Mouse (Mus musculus) c-Kit-negative CD71-positive TER-119-positive erythroid progenitor cells, embryonic 14.5 days (primary cell): ENCODE measurements around the gene Ggta1.

Source experiments
- DNase-seq: peaks from one replicate; pipeline ENCODE4 v3.0.0-alpha.2; 2013; ENCODE audit warnings: low read depth, low spot score

Ggta1 gene

DNA sequence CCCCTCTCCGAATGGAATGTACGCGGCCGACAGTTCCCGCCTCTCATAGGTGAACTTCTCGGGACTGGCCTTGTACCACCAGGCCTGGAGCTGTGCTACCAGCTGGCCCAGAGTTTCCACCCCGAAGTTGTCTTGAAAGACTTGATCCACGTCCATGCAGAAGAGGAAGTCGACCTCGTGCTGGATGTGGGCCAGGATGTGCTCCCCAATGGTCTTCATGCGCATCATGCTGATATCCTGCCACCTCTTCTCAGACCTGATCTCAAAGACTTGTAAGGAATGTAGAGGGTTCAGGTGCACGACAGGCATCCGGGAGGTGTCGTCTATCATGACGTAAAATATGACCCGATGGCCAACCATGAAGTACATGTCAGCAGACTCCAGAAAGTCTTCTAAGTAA lies 60.6 kb downstream of the Ggta1 start:
- DNase-seq = no peak

DNA sequence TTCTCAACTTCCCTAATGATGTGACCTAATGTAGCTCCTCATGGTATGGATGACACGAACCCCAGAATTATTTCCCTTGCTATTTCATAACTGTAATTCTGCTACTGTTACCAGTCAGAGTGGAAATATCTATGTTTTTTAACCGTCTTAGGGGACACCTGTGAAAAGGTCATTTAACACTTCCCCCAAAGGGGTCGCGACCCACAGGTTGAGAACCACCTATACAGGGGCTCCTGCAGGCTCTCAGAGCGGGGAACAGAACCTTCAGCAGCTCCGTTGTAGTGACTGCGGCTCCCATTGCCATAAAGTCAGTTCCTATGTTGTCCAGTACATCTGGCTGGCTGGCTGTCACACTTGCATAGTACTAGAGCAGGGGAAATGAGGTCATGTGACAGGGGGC lies 62.3 kb downstream of the Ggta1 start:
- DNase-seq = no peak

DNA sequence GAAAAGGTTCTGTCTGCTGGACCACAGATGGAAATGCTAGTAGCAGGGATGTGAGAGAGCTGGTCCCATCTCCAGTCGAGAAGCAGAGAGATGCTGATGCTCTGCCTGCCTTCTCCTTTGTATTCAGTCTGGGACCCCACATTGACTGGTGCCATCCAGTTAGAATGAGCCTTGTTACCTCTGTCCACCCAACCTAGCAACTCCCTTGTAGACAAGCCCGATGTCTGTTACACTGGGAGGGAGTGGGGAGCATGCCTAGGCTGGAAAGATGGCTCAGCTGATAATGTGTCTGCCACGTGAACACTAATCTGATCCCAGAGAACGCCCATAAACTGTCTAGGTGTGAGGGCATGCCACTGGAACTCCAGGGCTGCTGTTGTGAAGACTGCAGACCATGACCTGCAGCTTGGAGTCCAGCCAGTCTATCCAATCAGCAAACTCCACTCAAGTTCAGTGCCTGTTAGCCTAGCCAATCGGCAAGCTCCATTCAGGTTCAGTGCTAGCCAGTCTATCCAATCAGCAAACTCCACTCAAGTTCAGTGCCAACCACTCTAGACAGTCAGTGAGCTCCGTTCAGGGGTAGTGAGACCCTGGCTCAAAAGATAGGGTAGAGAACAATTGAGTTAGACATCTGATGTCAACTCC lies 64.7 kb downstream of the Ggta1 start:
- no peak for DNase-seq

DNA sequence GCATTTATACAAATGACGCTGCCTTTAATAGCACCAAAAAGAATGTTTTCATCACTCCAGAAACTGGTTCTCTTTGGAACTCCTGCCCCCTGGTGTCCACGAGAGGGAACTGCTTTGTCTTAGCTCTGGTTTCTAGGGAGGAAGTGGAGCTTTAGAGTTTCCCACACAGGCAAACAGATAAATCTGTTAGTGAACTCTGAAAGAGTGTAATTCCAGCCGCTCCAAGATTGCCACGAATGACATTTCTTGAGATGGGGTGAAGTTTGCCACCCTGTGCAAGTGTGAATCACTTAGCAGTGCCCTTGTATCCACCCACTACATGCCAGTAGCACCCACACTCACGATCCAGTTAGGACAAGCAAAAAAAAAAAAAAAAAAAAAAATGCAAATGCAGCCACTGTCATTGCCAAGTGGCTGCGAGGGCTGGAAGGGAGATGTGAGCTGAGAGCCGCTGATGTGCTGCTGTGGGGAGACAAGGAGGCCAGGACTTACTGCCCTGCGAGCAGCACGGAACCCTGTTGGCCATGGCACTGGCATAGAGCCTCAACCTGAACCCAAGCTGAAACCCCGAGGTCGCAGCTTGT lies 65.3 kb downstream of the Ggta1 start:
- peak; percentile 44 for DNase-seq

DNA sequence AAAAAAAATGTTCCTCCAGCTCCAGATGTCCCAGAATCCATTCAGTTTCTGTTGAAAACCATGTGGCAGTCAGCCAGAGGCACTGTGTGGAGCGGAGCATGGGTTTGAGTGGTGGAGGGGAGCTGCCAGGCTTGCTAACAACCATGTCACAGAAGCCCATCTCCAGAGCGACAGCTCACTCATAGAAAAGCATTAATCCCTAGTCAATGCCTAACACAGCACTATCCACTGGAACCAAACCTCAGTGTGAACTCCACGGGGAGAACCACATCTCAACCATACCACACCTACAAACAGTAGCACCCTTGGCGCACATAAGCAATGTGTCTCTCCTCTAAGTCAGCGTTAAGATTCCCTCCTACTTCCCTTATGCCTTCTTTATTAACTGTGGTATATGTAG lies 65.9 kb downstream of the Ggta1 start, which contains the start of gene 4930402F06Rik:
4930402F06Rik (minus strand) TSS at position 80 of the 400 bp plus-strand sequence.
- no peak for DNase-seq

DNA sequence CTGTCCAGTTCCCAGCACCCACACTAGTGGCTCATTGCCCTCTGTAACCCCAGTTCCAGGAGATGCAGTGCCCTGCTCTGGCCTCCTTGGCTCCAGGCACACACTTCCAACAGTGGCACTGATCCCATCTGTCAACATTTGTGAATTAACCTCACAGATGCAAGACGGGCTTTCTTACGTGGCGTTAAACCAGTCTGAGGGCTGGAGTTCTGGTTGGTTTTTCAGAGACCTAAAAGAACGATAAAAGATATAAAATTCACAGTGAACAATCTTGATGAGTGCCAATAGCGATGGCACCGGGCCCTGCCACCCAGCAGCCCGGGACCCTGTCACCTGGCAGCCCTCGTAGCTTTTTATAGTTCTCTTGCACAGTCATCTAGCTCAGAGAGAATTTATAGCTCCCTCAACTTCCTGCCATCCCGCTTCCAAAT lies 77.6 kb downstream of the Ggta1 start:
- DNase-seq = no peak

DNA sequence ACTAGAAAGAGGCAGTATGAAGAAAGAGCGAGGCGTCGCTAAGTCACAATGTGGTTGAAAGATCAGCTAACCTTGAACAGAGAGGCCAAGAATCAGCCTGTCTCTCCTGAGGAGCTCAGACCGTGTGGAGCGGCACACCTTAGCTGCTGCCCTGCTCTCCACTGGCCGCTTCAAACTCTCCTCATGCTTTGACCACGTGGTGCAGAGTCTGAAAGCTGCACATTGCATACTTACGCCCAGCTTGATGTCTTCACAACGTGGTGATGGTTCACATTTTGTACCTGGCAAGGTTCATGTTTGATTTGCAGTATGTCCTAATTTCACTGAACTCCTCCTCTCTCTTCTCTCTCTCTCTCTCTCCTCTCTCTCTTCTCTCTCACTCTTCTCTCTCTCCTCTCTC lies 83.7 kb downstream of the Ggta1 start:
- DNase-seq = no peak

DNA sequence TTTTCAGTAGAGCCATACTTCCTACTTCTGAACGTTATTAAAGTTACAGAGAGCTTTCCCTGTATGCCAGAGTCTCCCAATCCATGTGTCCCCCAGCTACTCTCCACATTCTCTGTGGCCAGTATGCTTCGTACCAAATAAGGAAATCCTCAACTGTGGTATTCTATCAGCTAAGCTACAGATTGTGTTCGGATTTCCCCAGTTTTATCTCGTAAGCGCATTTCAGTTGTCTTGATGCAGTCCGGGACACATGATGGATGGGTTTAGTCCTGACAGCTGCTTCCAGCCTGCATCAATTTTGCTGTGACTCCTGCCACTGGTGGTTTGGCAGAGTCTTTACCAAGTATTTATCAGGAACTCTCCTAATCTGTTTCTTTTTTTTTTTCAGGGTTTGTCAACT lies 85.4 kb downstream of the Ggta1 start:
- no peak for DNase-seq

DNA sequence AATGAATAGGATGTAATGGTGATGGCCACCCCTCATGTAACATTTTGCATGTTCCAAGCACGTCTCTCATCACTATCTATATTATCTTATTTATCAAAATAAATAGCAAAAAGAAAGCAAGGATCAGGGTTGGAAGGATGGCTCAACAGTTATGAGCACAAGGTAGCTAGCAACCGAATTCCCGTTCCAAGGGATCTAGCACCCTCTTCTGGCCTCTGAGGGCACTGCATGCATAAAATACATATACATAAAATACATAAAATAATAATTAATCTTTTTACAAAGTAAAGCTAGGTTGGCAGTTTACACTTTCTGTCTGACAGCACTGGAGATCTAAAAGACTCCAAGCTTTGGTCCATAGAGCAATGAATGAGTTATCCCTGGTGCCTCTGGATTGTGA lies 90.0 kb downstream of the Ggta1 start:
- peak; percentile 50 for DNase-seq

DNA sequence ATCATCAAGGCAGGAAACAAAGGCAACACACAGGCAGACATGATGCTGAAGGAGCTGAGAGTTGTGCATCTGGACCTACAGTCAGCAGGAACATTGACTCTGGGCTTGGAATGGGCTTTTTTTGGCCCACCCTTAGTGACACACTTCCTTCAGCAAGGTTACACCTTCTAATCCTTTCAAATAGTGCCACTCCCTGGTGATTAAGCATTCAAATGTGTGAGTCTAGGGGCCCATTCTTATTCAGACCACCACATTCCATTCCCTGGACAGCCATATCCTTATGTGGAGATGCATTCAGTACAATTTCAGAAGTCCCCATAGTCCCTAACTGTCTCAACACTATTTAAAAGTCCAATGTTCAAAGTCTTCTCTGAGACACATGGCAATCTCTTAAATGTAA lies 92.3 kb downstream of the Ggta1 start:
- DNase-seq = no peak

DNA sequence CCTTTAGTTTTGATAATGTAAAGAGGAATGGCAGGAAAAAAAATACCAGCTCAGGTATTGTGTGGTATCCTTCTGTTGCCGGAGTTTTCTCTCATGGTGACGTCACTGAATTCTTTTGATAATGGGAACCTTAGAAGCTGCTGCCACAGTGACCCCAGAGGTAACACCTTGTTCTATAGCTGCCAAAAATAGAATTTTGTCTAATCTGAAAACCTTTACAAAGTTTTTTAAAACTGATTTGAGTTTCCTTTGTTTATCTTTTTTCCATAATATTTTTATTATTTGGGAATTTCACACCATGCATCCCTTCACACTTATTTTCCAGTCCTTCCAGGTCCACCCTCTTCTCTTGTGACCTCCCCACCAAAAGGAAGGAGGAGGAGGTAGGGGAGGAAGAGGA lies 95.4 kb downstream of the Ggta1 start, which contains the start of gene 4930568D16Rik:
4930568D16Rik (minus strand) TSS at position 101 of the 400 bp plus-strand sequence.
- no peak for DNase-seq
